Mouse (Mus musculus) right cerebral cortex, postnatal 36 days (tissue): Measurements from ENCODE around the gene Psmb6.

Experiments used
- DNase-seq, 2 experiments: peaks; one replicate each; pipeline ENCODE4 v3.0.0; 2022; ENCODE audit warnings: low spot score in 2 of 2, mixed read lengths in 1 of 2

Gene Psmb6

GRCm38 (mm10) chr11:70525184-70525678 lies at the start of gene Psmb6:
Gene Psmb6 (plus strand): TSS chr11:70525367.
- DNase-seq, result peak; percentile 89 to 95

GRCm38 (mm10) chr11:70485498-70485897 lies 39.7 kb upstream of the Psmb6 start:
- no peak for DNase-seq

GRCm38 (mm10) chr11:70487816-70488215 lies 37.4 kb upstream of the Psmb6 start:
- no peak for DNase-seq

DNA sequence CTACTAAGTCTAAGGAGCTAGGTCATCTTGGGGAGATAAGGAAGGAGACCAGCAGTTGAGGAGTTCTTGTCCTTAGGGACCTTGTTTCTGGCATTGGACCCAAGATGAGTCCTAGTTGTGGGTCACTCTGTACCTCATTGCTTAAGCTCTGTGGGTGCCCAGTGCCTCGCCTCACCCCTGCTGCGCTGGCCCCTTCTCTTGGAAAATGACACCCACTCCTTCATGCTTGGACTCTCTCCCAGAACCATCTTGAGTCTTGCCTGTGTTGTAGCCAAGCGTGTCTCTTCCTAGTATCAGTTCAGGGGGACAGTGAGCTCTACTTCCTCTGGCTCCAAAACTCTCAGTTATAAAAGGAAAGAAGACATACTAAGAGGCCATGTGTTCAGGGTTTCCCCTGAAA lies 36.0 kb upstream of the Psmb6 start:
- DNase-seq, result peak in 1 of 2 experiments; percentile 8

DNA sequence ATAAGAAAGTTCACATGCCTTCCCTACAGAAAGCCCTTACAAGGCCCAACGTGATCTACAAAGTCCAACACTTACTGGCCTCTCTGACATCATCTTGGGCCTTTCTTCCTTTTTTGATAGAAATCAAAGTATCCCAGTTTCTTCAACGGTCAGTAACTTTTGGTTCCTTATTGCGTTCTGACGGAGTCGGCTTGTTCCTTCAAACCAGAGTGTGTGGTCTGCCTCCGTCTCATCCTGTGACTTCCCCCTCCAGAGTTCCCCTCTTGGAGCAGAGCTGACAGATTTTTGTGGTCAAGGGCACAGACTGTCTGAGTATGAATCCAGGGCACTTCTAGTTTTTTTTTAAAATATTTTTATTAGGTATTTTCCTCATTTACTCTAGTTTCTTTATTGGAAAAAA lies 35.5 kb upstream of the Psmb6 start:
- no peak for DNase-seq

DNA sequence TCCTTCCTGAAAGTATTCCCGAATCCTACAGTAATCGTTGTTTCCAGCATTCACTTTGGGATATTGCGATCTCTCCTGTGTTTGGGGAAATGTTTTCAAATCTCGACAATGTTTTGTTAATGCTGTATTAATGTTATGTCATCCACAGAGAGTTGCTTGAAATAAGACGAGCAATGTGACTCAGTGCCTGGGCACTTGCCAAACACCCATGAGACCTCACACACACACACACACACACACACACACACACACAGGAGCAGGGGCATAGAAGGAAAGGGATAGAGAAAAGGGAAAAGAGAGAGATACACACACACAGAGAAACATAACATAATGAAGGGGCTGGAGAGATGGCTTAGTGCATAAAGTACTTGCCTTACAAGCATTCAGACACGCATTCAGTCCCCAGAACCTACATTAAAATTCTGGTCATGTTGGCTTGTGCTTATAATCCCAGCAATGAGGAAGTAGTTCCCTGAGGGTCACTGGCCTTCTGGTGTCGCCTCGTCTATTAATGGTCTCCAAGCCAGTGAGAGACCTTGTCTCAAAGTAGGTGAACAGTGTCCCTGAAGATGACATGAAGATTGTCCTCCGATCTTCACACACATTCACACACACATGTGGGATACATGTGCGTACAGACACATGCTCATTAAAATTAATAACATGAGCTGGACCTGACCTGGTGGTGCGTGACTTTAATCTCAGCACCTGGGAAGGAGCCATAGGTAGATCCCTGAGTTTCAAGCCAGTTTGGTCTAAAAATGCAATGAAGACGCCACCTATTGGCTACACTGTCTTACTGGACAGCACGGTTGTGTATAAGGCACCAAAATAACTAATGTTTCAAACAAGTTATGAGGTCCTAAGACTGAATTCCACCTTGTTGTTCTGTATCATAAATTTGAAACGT lies 25.3 kb upstream of the Psmb6 start:
- DNase-seq, result no peak

GRCm38 (mm10) chr11:70500476-70500812 lies 24.7 kb upstream of the Psmb6 start:
- no peak for DNase-seq

DNA sequence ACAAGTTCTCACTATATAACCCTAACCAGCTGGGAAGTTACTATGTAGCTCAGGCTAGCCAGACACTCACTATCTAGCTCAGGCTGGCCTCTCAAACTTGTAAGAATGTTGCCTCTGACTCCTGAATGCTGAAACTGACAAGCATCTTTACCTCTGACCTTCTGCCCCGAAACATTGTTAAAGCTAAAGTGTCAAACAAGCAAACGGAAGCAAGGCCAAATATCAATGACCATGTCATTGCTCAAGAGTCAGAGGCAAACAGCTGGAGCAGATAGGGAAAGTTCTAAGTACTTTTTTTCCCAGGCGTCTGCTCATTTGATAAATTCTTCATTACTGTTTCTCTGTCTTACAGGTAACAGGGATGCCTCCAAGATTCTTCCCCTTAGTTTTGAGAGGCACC lies 23.1 kb upstream of the Psmb6 start:
- no peak for DNase-seq

DNA sequence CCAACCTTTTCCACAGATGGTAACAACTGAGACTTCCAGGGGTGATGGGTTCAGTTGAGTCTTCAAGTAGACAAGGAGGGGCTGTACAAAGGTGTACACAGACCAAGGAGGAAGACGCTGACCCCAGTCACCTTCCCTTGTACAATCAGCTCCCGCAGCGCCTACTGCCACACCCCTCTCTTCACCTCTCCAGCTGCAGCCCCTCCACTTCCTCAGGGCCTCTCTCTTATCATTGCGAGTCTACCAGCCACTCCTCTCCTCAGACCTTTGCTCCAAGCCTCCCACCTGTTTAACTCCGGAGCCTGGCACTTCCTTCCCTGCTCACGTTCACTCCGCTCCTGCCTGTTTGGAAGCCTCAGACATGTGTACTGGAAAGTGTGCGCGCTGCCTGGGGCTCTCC lies 20.2 kb upstream of the Psmb6 start, which contains the start of gene Tm4sf5:
TSS of gene Tm4sf5 (plus strand) at position 275 of the 400 bp plus-strand sequence.
- DNase-seq, result no peak

DNA sequence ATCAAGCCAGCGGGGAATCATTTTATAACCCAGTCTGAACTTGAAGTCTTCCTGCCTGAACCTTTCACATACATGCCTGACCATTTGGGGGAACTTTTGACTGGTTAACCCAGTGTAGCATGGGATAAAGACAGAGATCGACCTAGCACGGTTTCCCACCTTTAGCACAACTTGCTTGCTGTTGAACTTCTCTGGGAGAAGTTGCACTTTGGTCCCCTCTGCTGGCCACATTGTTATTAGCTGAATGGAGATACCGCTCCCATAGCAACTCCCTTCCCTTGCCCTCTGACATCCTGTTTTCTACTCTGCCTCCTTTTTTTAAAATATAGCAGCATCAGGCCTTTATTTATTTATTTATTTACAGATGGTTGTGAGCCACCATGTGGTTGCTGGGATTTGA lies 18.8 kb upstream of the Psmb6 start:
- DNase-seq, result no peak

DNA sequence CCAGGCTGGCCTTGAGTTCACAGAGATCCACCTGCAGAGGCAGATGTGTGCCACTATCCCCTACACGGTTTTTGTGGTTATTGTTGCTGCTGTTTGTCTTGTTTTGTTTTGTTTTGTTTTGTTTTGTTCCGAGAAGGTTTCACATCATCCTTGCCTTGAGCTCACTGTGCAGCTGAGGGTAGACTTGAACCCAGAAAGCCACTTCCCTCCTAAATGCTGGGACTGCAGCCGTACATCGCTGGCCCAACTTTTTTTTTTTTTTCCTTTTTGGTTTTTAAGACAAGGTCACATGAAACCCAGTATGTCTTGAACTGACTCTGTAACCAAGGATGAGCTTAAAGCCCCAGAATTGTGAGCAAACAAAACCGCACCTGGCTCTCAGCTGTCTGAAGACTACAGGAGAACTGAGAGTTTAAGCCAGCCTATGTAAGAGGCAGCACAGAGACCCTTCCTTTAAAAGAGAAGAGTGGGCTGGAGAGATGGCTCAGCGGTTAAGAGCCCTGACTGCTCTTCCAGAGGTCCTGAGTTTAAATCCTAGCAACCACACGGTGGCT lies 18.1 kb upstream of the Psmb6 start:
- no peak for DNase-seq

- DNase-seq, result peak in 1 of 2 experiments; percentile 22
Measured at GRCm38 (mm10) chr11:70509753-70510564, 15.2 kb upstream of the Psmb6 start.

DNA sequence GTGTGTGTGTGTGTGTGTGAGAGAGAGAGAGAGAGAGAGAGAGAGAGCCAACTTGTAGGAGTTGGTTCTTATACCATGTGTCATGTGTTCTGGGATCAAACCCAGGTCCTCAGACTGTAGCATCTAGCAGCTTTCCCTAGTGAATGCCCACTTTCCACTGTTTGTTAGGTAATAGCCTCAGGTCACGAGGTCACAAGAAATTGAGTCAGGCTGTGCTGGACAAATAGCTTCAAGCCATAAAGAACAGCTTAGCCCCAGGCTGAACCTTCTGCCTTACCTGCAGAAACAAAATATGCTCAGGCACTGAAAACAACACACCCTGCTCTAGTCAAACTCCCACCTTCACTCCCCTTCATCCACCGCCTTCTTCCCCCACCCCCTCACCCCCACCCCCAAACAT lies 13.9 kb upstream of the Psmb6 start:
- DNase-seq, result no peak

GRCm38 (mm10) chr11:70511825-70512224 lies 13.3 kb upstream of the Psmb6 start:
- DNase-seq, result no peak

DNA sequence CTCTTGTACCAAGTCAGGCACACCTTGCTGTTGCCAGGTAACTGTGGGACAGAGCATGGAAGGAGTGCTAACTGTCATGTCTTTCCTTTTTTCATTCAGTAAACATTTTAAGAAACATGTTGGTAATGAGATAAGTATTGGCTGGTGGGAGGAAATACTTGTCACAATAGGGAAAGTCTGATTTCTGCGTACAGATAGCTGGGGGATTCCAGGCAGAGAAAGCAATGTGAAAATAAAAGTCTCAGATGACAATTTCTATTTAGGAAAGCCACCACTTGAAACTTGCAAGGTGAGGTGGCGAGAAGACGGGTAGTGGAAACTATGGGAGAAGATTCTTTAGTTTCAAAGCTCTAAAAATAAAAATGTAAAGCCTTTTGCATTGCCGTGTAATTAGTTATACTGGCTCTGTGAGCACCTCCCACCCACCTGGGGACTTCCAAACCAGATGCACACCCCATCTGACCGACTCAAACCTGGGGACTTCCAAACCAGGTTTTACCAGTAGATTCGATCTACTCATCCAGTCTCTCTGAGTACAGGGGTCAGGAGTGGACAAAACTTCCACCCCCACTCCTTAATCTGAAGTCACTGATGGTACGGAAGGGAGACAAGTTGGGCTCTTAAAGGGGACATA lies 12.3 kb upstream of the Psmb6 start:
- no peak for DNase-seq

GRCm38 (mm10) chr11:70513520-70513919 lies 11.6 kb upstream of the Psmb6 start:
- DNase-seq, result no peak

DNA sequence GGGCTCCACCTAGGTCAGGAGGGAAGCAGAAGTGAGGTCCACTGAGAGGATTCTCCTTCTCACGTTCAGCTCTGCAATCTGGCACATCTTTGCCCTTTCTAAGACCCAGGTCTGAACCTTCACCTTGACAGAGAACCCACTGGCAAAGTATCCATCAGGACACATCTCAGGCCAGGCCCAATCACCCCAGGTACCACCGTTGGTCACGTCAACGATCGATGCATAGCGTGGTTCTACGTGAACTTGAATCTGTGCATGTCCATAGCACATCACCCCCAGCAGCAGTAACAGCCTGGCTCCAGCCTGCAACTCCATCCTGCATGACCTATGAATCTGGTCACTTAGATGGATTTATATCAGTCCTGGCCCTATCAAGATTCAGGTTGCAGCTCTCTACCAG lies 10.9 kb upstream of the Psmb6 start, which contains the start of gene Vmo1:
TSS of gene Vmo1 (minus strand) at position 329 of the 400 bp plus-strand sequence.
- DNase-seq, result no peak

DNA sequence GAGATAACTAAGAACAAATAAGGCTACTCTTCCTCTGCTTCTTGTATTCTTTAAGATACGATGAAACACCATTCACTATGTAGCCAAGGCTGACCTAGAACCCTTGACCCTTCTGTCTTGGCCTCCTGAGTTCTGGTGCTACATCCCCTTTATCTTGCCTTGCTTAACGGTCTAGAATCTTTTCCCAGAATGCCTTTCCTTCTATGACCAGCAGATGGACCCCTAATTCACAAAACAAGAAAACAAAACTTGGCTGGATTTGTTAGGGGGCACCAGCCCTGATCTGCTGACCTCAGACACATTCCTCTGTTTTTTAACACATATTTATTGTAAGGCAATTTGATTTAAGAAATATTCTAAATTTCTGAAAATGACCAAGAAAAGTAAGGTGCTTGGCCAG lies 8.8 kb upstream of the Psmb6 start:
- DNase-seq, result no peak

DNA sequence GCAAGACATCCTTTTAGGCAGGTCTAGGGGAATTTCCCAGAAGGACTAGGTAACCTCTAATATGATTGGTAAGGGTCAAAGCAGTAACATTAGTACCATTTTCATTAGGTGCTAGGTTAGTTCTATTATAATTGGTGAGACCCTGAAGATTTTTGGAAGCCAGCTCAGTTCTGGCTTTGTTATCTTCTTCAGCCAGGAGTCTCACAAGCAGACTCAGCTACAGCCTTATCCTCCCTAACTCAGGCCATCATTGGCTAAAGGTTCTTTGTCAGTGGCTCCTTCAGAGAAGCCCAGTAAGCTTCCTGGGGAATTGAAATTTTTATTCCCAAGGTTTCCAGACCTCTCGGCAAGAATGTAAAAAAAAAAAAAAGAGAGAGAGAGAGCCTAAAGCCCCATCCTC lies 6.7 kb upstream of the Psmb6 start:
- DNase-seq, result no peak

- no peak for DNase-seq
Measured at GRCm38 (mm10) chr11:70518923-70519322, 6.2 kb upstream of the Psmb6 start, which contains the start of gene Gltpd2. Gene Gltpd2 (plus strand): TSS chr11:70519196.

DNA sequence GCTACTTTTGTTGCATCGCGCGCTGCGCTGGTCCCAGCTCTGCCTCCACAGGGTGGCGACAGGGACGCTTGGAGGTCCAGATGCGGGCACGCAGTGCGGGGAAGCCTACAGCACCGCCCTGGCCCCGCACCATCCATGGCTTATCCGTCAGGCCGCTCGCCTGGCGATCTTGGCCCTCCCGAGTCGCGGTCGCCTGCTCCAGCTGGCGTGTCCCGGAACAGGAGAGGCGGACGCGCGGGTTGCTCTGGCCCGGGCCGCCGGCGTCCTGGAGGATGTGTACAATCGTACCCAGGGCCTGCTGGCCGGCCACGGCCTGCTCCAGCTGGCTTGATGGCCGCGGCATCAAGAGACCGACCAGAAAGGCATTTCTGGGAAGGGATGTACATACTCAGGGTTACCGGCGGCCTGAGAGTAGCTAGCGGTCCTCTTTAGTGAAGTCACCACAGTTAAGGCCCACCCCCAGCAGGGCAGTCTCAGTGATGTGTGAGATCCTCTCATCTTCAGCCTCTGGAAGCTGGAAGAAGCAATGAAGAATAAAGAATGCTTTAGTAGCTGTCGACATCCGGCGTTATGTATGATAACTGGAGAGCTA lies 4.9 kb upstream of the Psmb6 start:
- no peak for DNase-seq
